Mouse (Mus musculus) adrenal gland, postnatal 10 days (tissue): ENCODE measurements around the gene Slc6a6. TPM values are rescaled to one million over a fixed set of nuclear protein-coding genes. Genes with fewer than 3 reads are reported as not detected.
A peak's percentile ranks its signal among the peaks of the same experiment; 100 is the strongest.

Source experiments
- DNase-seq: peaks from one replicate; pipeline ENCODE4 v3.0.0; 2021; ENCODE audit warnings: mixed read lengths
- total RNA-seq, 2 experiments: library from RNA; stranded (reverse); gene quantifications; 2 replicates each; pipeline ENCODE4 v1.2.3; 2021

Slc6a6 gene
- total RNA-seq, 2 experiments from 2014 or later, result 175 to 205 TPM

DNA sequence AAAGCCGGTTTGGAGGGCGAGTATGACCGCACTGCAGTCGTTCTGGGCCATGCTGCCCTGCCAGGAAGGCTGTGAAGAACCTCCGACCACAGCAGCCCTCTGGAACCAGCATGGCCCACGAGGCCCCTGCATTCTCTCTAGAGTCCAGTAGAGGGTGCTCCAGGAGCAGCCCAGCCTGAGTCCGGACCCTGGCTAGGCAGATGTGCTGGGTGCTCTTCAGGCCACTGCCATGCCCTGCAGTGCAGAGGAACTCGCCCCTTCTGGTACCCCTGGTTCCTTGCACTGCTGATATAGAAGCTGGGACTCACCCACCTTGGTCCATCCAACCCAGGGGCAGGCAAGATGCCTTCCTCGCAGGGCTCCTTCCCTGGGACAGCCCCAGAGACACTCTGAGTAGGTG lies 92.7 kb downstream of the Slc6a6 start:
- DNase-seq, result peak; percentile 85

DNA sequence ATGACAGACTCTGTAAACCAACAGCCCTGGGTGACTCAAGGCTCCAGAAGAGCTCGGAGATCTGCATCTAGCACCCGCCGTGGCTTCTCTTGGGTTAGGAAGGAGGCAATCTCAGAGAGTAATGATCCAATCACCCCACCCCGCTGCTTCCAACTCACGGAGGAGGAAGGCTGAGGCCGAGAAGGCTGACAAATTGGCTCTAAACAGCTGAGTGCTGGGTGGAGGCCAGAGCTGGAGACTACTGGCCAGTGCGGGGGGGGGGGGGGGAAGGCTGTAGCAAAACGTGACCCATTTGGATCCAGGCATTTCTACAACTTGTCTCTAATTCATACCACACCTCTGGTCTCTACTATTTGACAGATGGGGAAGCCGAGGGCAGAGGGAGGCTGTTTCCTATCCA lies 95.4 kb downstream of the Slc6a6 start:
- no peak for DNase-seq

DNA sequence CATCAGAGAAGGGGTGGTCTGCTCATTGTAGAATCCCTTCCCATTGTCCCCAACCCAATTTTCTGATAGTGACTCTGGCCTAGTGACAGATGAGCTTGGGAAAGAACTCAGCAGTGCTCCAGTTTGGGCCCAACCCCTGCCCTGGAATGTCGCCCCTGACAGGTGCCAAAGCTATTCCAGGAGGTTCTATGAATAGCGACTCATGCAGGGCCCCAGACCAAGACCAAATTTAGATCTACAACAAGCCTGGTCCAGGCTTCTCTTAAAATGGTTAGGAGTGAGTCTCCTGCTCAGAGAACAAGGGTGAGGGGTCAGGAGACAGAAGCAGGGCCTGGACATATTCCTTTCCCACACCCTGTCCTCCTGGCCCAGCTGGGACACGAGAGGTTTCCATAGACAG lies 101.2 kb downstream of the Slc6a6 start:
- no peak for DNase-seq

DNA sequence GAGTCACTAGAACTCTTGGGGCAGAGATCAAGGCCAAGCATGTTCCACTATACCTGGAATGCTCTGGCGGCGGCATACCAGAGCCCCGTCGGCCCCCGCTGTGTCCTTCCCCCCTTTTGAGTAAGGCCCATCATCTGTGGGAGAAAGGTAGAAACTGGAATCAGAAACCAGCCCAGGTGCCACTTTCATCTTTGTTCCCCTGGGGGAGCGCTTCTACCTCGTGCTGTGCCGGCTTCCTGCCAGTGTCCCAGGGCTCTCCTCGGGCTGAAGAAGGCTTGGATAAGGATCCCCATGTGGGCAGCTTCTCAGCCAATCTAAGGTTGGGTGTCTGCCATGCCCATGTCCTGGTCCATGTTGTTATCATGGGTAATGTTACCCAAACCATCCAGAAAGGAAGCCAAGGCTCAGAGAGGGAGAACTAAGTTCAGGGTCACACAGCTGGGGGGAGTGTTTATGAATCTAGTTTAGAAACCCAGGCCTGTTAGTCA lies 104.5 kb downstream of the Slc6a6 start:
- no peak for DNase-seq

DNA sequence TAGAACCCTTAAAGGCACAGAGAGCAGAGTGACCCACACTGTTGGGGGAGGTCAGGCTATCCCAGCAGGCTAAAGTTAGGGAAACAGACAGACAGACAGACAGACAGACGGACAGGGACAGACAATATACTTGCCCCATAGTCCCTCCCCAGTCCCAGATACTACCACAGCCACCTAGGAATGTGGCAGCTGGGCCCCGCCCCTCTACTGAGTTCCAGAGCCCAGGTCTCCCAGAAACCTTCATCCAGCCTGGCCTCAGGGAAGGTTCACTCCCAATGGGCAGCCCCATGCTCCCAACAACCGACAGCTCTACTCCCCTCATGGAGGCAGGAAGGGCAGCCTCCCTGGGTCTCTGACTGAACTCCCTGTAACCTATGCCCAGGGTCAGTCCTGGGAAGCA lies 111.8 kb downstream of the Slc6a6 start:
- no peak for DNase-seq

DNA sequence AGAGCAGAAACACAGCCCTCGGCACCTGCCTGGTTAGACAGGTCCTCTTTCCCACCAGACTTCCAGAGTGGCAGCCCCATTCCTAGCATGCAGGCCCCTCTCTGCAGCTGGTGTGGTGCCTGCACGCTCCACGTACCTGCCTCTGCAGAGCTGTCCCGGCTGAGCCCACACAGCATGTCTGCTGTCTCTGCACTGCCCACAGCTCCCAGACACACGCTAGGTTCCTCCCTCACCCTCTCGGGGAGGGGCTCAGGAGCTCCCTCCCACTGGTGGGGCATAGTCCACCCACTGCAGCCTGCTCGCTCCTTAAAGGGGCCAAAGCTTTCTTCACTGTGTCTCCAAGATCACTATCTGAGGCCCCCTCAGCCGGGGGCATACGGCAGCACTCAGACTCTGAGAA lies 112.2 kb downstream of the Slc6a6 start:
- no peak for DNase-seq

DNA sequence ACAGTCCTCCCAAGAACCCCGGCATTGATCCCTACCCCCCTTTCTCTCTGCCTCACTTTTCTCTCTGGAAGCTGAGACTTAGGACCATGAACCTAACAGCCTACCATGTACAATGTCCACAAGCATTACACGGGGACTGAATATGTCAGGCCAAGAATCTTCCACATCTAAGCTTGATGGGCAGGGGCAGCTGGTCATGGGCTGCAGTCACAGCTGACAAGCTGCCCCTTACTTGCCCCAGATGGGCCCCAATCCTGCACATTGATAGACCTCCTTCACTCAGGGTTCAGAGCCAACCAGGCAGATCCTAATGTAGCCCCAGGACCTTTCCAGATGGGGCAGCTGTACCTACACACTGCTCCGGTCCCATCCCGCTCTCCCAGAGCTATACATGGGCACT lies 112.9 kb downstream of the Slc6a6 start:
- DNase-seq, result no peak

DNA sequence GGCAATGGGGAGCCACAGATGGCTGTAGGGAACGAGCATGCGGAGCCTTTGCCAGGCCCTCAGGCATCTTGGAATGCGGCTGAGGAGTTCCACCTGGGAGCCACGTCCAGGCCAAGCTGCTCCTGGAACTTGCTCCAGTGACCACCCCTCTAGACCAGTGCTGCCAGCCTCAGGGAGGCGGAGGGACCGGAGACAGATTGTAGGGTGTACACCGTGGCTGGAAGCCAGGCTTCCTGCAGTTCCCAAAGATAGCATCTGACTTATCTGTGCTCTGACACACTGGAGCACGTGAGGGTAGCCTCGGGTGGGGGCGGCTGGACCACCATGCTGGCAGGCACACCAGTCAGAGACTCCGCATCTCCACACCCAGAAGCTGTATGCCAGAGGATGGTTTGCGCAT lies 114.6 kb downstream of the Slc6a6 start:
- no peak for DNase-seq

DNA sequence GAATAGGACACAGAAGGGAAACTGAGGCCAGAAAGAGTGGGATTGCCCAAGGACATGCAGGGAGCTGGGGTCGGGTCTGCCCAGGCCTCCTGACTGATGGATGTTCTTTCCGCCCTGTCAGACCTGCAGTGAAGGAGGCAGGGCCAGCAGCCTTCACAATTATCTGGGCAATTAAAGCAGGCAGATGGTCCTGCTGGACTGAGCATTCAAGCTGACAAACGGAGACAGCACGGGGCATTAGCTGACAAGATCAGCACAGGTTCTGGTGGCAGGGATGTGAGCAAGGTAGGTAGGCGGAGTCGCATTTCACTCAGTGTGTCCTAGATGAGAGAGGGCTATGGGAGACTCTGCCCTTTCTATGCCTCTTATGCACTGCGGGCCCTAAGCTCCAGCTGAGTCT lies 120.3 kb downstream of the Slc6a6 start:
- no peak for DNase-seq

DNA sequence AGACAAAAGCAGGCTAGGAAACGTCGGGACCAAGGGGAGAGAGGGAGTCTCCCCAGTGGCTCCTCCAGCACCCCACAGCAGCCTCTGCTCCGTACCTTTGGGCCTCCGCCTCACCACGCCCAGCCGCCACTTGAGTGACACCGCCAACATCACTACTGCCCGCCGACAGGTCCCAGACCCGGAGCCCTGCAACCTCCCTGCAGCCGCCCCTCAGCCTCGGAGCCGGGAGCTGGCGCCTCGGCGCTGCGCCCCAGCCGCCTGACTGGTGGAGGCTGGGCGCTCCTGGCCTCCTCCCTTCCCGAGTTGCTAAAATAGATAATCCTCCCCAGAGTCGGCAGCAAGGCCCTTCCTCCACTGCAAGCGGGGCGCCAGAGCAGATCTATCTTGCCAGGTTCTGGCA lies 123.3 kb downstream of the Slc6a6 start:
- peak; percentile 34 for DNase-seq

DNA sequence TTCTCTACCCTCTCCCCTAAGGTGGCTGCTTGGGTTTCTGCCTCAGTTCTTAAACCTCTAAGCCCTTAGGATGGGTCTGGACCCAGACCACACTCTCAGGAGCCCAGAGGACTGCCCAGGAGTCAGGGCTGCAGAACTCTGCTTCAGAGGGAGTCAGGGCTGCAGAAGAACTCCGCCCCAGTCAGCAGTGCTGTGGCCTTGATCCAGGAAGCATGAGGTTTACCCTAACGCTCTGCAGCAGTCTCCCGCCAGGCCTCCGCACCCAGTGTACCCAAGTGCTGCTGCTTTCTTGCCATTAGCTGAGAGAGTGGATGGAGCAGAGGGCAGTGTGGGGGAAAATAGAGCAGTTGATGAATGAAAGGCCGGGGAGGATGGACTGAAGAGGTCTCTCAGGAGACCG lies 124.2 kb downstream of the Slc6a6 start:
- peak; percentile 18 for DNase-seq

Other genes with a start within 250 kb of the Slc6a6 start
- 10 to 100 TPM; 15.7 to 16.4 TPM for gene Chchd4, start 210.5 kb upstream of the Slc6a6 start, total RNA-seq
- gene Tmem43, start 210.3 kb upstream of the Slc6a6 start, total RNA-seq, result 10 to 100 TPM; 25.6 to 35.3 TPM
- 10 to 100 TPM; 12.1 to 14.4 TPM for gene Xpc, start 168.2 kb upstream of the Slc6a6 start, total RNA-seq
- gene Lsm3, start 168.1 kb upstream of the Slc6a6 start, total RNA-seq, result 10 to 100 TPM; 46.1 to 54.1 TPM
- 1 to 10 TPM; 1.5 to 2.6 TPM for gene Grip2, start 143.2 kb downstream of the Slc6a6 start, total RNA-seq
- 10 to 100 TPM; 22.8 to 25.1 TPM for gene Ccdc174, start 194.0 kb downstream of the Slc6a6 start, total RNA-seq
- gene 4930590J08Rik, start 218.8 kb downstream of the Slc6a6 start, total RNA-seq, result 1 to 10 TPM in 1 of 2 experiments, under 1 TPM in 1; 0.81 to 1.3 TPM